Comparison of ENCODE assay signal across 10 mouse cellular contexts in the genomic region with DNA sequence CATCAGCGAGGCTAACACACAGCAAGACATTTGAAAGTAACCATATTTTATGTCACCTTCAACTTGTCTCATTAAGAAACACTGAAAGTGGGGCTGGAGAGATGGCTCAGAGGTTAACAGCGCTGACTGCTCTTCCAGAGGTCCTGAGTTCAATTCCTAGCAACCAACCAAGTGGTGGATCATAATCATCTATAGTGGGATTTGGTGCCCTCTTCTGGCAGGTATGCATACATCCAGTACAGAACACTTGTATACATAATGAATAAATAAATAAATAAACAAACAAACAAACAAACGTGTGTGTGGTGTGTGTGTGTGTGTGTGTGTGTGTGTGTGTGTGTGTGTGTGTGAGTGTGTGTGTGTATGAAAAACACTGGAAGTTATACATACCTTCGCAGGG. TPM values are rescaled to one million over a fixed set of nuclear protein-coding genes. Genes with fewer than 3 reads are reported as not detected.
DNase-seq lines count a peak whose midpoint lies in the region; ATAC-seq and TF ChIP-seq lines count a peak whose summit lies in the region.
"Had no signal": no experiment of that assay in that cellular context is flagged by ENCODE, and none has a peak within 500 bp of the region (broad histone marks: within the 10 kb centered on the region; RNA-seq: fewer than 3 reads in every experiment).

No protein-coding gene starts in this region.

- H3K9ac ChIP-seq in MEL (ENCODE audit: control insufficient read depth, low read depth, low read length, poor library complexity, severe bottlenecking): no peak overlapping the region
- H3K9ac ChIP-seq in forebrain, embryonic 16.5 days (replicated peaks; ENCODE audit: low read depth, low read length): no peak overlapping the region
- H3K9ac ChIP-seq: forebrain, embryonic 13.5 days; heart, embryonic 15.5 days had no signal

- 0 out of 2 replicates have a peak, but pooled peaks have one; percentile 42 for ATAC-seq in granulocyte monocyte progenitor cell, adult 5-6 weeks (replicated peaks; ENCODE audit: poor library complexity, severe bottlenecking)
- ATAC-seq in forebrain, embryonic 16.5 days: no peak
- ATAC-seq: forebrain, embryonic 13.5 days had no signal

- no peak for TF ChIP-seq EP300 in MEL (IDR thresholded peaks at IDR 0.05; ENCODE audit: low read depth in 1 of 2, low read length in 2 of 2)

- 92% methylated on average over 4 of the region's 4 CpGs for WGBS in forebrain, embryonic 16.5 days

- no peaks in the 10 kb centered on the region for H3K79me2 ChIP-seq in MEL (ENCODE audit: control insufficient read depth, insufficient read depth, low read length, poor library complexity)

- peaks cover 0 to 3% of the 10 kb centered on the region in 2 experiments; a peak in 2 of 4 replicates for H3K36me3 ChIP-seq in MEL (ENCODE audit: control insufficient read depth in 1 of 2, insufficient read depth in 2 of 2, low read length in 2 of 2)
- peaks cover 11% of the 10 kb centered on the region; the same call in 1 of the 2 replicates for H3K36me3 ChIP-seq in forebrain, embryonic 16.5 days (ENCODE audit: control insufficient read depth, insufficient read depth)

- TF ChIP-seq RAD21 in MEL (IDR thresholded peaks at IDR 0.05; ENCODE audit: low read depth, low read length): no peak; the same call in 1 of the 2 replicates

- no peaks in the 10 kb centered on the region for H3K9me3 ChIP-seq in MEL (replicated peaks; ENCODE audit: insufficient read depth, low read length)
- no peaks in the 10 kb centered on the region for H3K9me3 ChIP-seq in forebrain, embryonic 16.5 days (ENCODE audit: control insufficient read depth, low read length)
- H3K9me3 ChIP-seq: forebrain, embryonic 13.5 days; heart, embryonic 15.5 days had no signal

- TF ChIP-seq CTCF in layer of hippocampus, adult 2 months (conservative IDR thresholded peaks at IDR 0.05): peak; percentile 52
- TF ChIP-seq CTCF in MEL (IDR thresholded peaks at IDR 0.05 in 2 of 3, conservative IDR thresholded peaks at IDR 0.05 in 1 of 3; ENCODE audit: control insufficient read depth in 1 of 3, insufficient read depth in 1 of 3, low read depth in 2 of 3, low read length in 3 of 3, poor library complexity in 1 of 3, severe bottlenecking in 1 of 3): peak in 2 of 3 experiments; percentile 33 to 46; a peak in 3 of 6 replicates

- H3K27ac ChIP-seq in layer of hippocampus, adult 2 months: no peak overlapping the region
- H3K27ac ChIP-seq in MEL (ENCODE audit: control insufficient read depth, low read depth, low read length): no peak overlapping the region
- H3K27ac ChIP-seq in forebrain, embryonic 16.5 days (ENCODE audit: low read length): no peak overlapping the region
- H3K27ac ChIP-seq: forebrain, embryonic 13.5 days; heart, embryonic 15.5 days had no signal

- TF ChIP-seq POLR2A in MEL (IDR thresholded peaks at IDR 0.05; ENCODE audit: control insufficient read depth in 1 of 2, insufficient read depth in 1 of 2, low read depth in 1 of 2, low read length in 2 of 2, poor library complexity in 1 of 2): no peak

- H3K27me3 ChIP-seq in MEL (ENCODE audit: control insufficient read depth in 1 of 2, insufficient read depth in 2 of 2, low read length in 2 of 2): no peaks in the 10 kb centered on the region
- no peaks in the 10 kb centered on the region for H3K27me3 ChIP-seq in forebrain, embryonic 16.5 days (replicated peaks; ENCODE audit: control insufficient read depth, insufficient read depth, low read length)
- H3K27me3 ChIP-seq: forebrain, embryonic 13.5 days; heart, embryonic 15.5 days had no signal

- no peak overlapping the region for H3K4me3 ChIP-seq in layer of hippocampus, adult 2 months
- H3K4me3 ChIP-seq in MEL (ENCODE audit: control insufficient read depth in 1 of 2, insufficient read depth in 1 of 2, low read depth in 2 of 2, low read length in 2 of 2): no peak overlapping the region
- no peak overlapping the region for H3K4me3 ChIP-seq in forebrain, embryonic 16.5 days (replicated peaks; ENCODE audit: low read length)
- H3K4me3 ChIP-seq: forebrain, embryonic 13.5 days; heart, embryonic 15.5 days had no signal

- H3K4me1 ChIP-seq in MEL (ENCODE audit: control insufficient read depth in 1 of 2, insufficient read depth in 2 of 2, low read length in 2 of 2): no peaks in the 10 kb centered on the region
- no peaks in the 10 kb centered on the region for H3K4me1 ChIP-seq in forebrain, embryonic 16.5 days (replicated peaks; ENCODE audit: control insufficient read depth, insufficient read depth, low read length)
- H3K4me1 ChIP-seq: heart, embryonic 15.5 days had no signal

- H3K4me2 ChIP-seq in forebrain, embryonic 16.5 days (ENCODE audit: low read length): no peak overlapping the region
- H3K4me2 ChIP-seq: forebrain, embryonic 13.5 days; heart, embryonic 15.5 days had no signal

- no peak for DNase-seq in layer of hippocampus, adult 2 months (ENCODE audit: low spot score in 2 of 2)
- no peak for DNase-seq in layer of hippocampus, postnatal 36 days
- DNase-seq in CD4-positive helper T cell, adult 2 months (ENCODE audit: low read depth, low spot score): peak; percentile 26
- DNase-seq in MEL (ENCODE audit: low read depth, low spot score): peak; percentile 56
- DNase-seq in spleen, postnatal 10 days (ENCODE audit: low spot score in 2 of 2): no peak
- DNase-seq: adrenal gland, adult 2 months had no signal

TF ChIP-seq in MEL, 35 proteins besides CTCF, POLR2A, EP300 and RAD21:
- TF ChIP-seq SMC3 (IDR thresholded peaks at IDR 0.05; ENCODE audit: low read depth, low read length) (no peak), E2F4 (IDR thresholded peaks at IDR 0.05; ENCODE audit: borderline replicate concordance, low read depth, low read length) (no peak), ZMIZ1 (IDR thresholded peaks at IDR 0.05; ENCODE audit: low read depth, low read length) (no peak), MXI1 (IDR thresholded peaks at IDR 0.05; ENCODE audit: low read depth, low read length) (no peak), NELFE (IDR thresholded peaks at IDR 0.05; ENCODE audit: low read depth, low read length) (no peak), MYC (IDR thresholded peaks at IDR 0.05; ENCODE audit: low read depth, low read length) (no peak)

RNA-seq across cellular contexts. Expression of gene Paip1, which starts 39.6 kb away (rescaled TPM):
- total RNA-seq in layer of hippocampus, adult 2 months (2021): 10 to 100 TPM; 97.2 to 98.9 TPM
- 100 to 1,000 TPM; 106 TPM for total RNA-seq in layer of hippocampus, postnatal 36 days (2021)
- total RNA-seq in MEL (2012; rRNA removed): 18.1 and 23.2 TPM in 2 replicates
- polyA plus RNA-seq in MEL (2012; ENCODE audit: insufficient read depth in 1 of 2, insufficient read length in 2 of 2, low read depth in 1 of 2, low replicate concordance in 2 of 2, missing spikeins in 1 of 2): 10 to 100 TPM; 37.1 to 90.1 TPM
- total RNA-seq in granulocyte monocyte progenitor cell, adult 5-6 weeks (2014; fragmentation: Nextera tagmentation): 32.8 and 44.5 TPM in 2 replicates
- 72.4 and 77.3 TPM in 2 replicates for total RNA-seq in granulocyte monocyte progenitor cell, adult 5-6 weeks (2017)
- polyA plus RNA-seq in forebrain, embryonic 16.5 days (2015; fragmentation: Nextera tagmentation; extraction: Ambion mirVana): 157 and 169 TPM in 2 replicates

Comparison
In these comparisons a context has a peak if more than half of its experiments do, and no peak if none do; other contexts are left out.
1. DNase-seq: peak in CD4-positive helper T cell, adult 2 months (single experiment) and MEL (single experiment); none in layer of hippocampus, adult 2 months (0 of 2), layer of hippocampus, postnatal 36 days (0 of 2) and spleen, postnatal 10 days (0 of 2).